Mouse (Mus musculus): ENCODE data around the gene AY074887. TPM values are rescaled to one million over a fixed set of nuclear protein-coding genes. Genes with fewer than 3 reads are reported as not detected.
A peak's percentile ranks its signal among the peaks of the same experiment; 100 is the strongest.

AY074887 gene
- polyA plus RNA-seq, 1 experiment from 2014 or later, result 0.79 TPM

GRCm38 (mm10) chr9:54919946-54920345, 30.9 kb downstream of the AY074887 start:
- Histone ChIP-seq H3K27ac (ENCODE audit: low read length) (no peak overlapping the region), H3K9me3 (replicated peaks; ENCODE audit: control insufficient read depth, low read length) (0 out of 2 replicates have a peak, but pooled peaks cover 6% of the 10 kb centered on the region), H3K4me1 (ENCODE audit: control insufficient read depth, insufficient read depth, low read length) (peaks cover 6% of the 10 kb centered on the region; the same call in 1 of the 2 replicates), H3K36me3 (ENCODE audit: control insufficient read depth, insufficient read depth, low read length) (peaks cover 8% of the 10 kb centered on the region; the same call in 1 of the 2 replicates), H3K27me3 (ENCODE audit: control insufficient read depth, insufficient read depth, low read length) (no peaks in the 10 kb centered on the region), H3K9ac (ENCODE audit: low read length) (no peak overlapping the region), H3K4me3 (replicated peaks; ENCODE audit: low read length) (no peak overlapping the region), H3K4me2 (ENCODE audit: low read depth, low read length) (no peak overlapping the region)
- WGBS, result 62% methylated on average over 4 of the region's 4 CpGs
- no peak for ATAC-seq (ENCODE audit: insufficient read depth, low FRiP score)

DNA sequence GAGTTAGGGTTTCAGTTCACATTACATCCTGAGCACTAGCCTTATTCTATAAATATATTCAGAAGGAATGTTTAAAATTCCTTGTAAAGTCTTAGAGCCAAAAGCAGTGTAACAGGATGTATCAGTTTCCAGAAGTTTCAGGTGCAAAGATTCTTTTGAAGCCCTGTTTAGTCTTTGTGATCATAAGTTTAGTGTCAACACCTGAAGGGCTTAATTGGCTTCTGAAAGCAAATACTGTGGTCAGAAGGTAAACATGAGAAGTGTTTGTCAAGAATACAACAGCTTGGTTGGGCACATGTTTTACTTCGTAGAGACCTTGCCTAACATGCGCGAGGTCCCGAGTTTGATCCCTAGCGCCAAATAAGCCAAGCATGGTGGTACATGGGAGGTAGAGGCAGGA, 32.0 kb downstream of the AY074887 start:
- Histone ChIP-seq H3K4me1 (ENCODE audit: control insufficient read depth, insufficient read depth, low read length) (peaks cover 6% of the 10 kb centered on the region; the same call in 1 of the 2 replicates), H3K4me3 (replicated peaks; ENCODE audit: low read length) (no peak overlapping the region), H3K9ac (ENCODE audit: low read length) (no peak overlapping the region)

GRCm38 (mm10) chr9:54918191-54918590, 32.6 kb downstream of the AY074887 start:
- no peak overlapping the region for H3K27ac ChIP-seq (ENCODE audit: low read length)
- no peak overlapping the region for H3K9ac ChIP-seq (ENCODE audit: low read length)
- H3K4me1 ChIP-seq (ENCODE audit: control insufficient read depth, insufficient read depth, low read length), result peaks cover 6% of the 10 kb centered on the region; the same call in 1 of the 2 replicates
- peak overlapping the region; percentile 75 for H3K4me2 ChIP-seq (ENCODE audit: low read depth, low read length)
- ATAC-seq (ENCODE audit: insufficient read depth, low FRiP score), result no peak
- no peak overlapping the region; the same call in 1 of the 2 replicates for H3K4me3 ChIP-seq (replicated peaks; ENCODE audit: low read length)
- H3K27me3 ChIP-seq (ENCODE audit: control insufficient read depth, insufficient read depth, low read length), result no peaks in the 10 kb centered on the region
- 68% methylated on average over 2 of the region's 2 CpGs for WGBS
- 0 out of 2 replicates have a peak, but pooled peaks cover 6% of the 10 kb centered on the region for H3K9me3 ChIP-seq (replicated peaks; ENCODE audit: control insufficient read depth, low read length)
- H3K36me3 ChIP-seq (ENCODE audit: control insufficient read depth, insufficient read depth, low read length), result peaks cover 8% of the 10 kb centered on the region; the same call in 1 of the 2 replicates

More for the DNA sequence above, 32.0 kb downstream of the AY074887 start:
- Histone ChIP-seq H3K4me2 (ENCODE audit: low read depth, low read length) (no peak overlapping the region), H3K27ac (ENCODE audit: low read length) (no peak overlapping the region), H3K27me3 (ENCODE audit: control insufficient read depth, insufficient read depth, low read length) (no peaks in the 10 kb centered on the region), H3K9me3 (replicated peaks; ENCODE audit: control insufficient read depth, low read length) (0 out of 2 replicates have a peak, but pooled peaks cover 6% of the 10 kb centered on the region), H3K36me3 (ENCODE audit: control insufficient read depth, insufficient read depth, low read length) (peaks cover 8% of the 10 kb centered on the region; the same call in 1 of the 2 replicates)
- 59% methylated on average over 5 of the region's 5 CpGs for WGBS
- ATAC-seq (ENCODE audit: insufficient read depth, low FRiP score), result no peak

GRCm38 (mm10) chr9:54917010-54917677, 33.7 kb downstream of the AY074887 start, which contains the start of gene Hykk:
Gene Hykk, plus strand, starts transcription at chr9:54917283.
- Histone ChIP-seq H3K36me3 (ENCODE audit: control insufficient read depth, insufficient read depth, low read length) (0 out of 2 replicates have a peak, but pooled peaks cover 3% of the 10 kb centered on the region), H3K27me3 (ENCODE audit: control insufficient read depth, insufficient read depth, low read length) (no peaks in the 10 kb centered on the region), H3K4me3 (replicated peaks; ENCODE audit: low read length) (peak within 1 kb of the TSS; percentile 59), H3K4me2 (ENCODE audit: low read depth, low read length) (peak within 1 kb of the TSS; percentile 75), H3K27ac (ENCODE audit: low read length) (peak within 1 kb of the TSS; percentile 5), H3K9me3 (replicated peaks; ENCODE audit: control insufficient read depth, low read length) (0 out of 2 replicates have a peak, but pooled peaks cover 6% of the 10 kb centered on the region), H3K4me1 (ENCODE audit: control insufficient read depth, insufficient read depth, low read length) (peaks cover 6% of the 10 kb centered on the region; the same call in 1 of the 2 replicates), H3K9ac (ENCODE audit: low read length) (peak within 1 kb of the TSS; percentile 77)
- WGBS, result under 1% methylated on average over 34 of the region's 34 CpGs
- peak; percentile 98 for ATAC-seq (ENCODE audit: insufficient read depth, low FRiP score)

GRCm38 (mm10) chr9:54916401-54916800, 34.4 kb downstream of the AY074887 start:
- H3K4me3 ChIP-seq (replicated peaks; ENCODE audit: low read length), result peak overlapping the region; percentile 59
- H3K9ac ChIP-seq (ENCODE audit: low read length), result no peak overlapping the region
- 67% methylated on average over 8 of the region's 8 CpGs for WGBS
- no peaks in the 10 kb centered on the region for H3K27me3 ChIP-seq (ENCODE audit: control insufficient read depth, insufficient read depth, low read length)
- ATAC-seq (ENCODE audit: insufficient read depth, low FRiP score), result no peak
- H3K27ac ChIP-seq (ENCODE audit: low read length), result no peak overlapping the region
- peak overlapping the region; percentile 75 for H3K4me2 ChIP-seq (ENCODE audit: low read depth, low read length)
- peaks cover 6% of the 10 kb centered on the region; the same call in 1 of the 2 replicates for H3K4me1 ChIP-seq (ENCODE audit: control insufficient read depth, insufficient read depth, low read length)
- 0 out of 2 replicates have a peak, but pooled peaks cover 6% of the 10 kb centered on the region for H3K9me3 ChIP-seq (replicated peaks; ENCODE audit: control insufficient read depth, low read length)
- H3K36me3 ChIP-seq (ENCODE audit: control insufficient read depth, insufficient read depth, low read length), result peaks cover 4% of the 10 kb centered on the region; the same call in 1 of the 2 replicates

DNA sequence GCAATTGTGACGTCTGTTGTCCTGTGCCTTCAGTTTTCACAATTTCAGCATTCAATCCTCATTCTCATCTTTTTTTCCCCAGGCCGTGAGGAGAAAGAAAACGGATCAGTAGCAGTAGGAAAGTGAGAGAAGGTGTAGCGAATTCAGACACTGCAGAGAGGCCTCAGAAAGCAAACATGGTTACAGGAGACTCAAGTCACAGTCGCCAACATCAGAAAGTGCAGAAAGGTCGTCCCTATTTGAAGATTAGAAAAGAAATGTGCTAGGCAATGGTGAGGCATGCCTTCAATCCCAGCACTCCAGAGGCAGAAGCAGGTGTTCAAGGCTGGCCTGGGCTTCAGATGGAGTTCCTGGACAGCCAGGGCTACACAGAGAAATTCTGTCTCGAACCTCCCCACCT, 35.2 kb downstream of the AY074887 start:
- H3K4me2 ChIP-seq (ENCODE audit: low read depth, low read length), result no peak overlapping the region
- ATAC-seq (ENCODE audit: insufficient read depth, low FRiP score), result no peak
- no peaks in the 10 kb centered on the region for H3K27me3 ChIP-seq (ENCODE audit: control insufficient read depth, insufficient read depth, low read length)
- no peak overlapping the region for H3K9ac ChIP-seq (ENCODE audit: low read length)
- no peak overlapping the region for H3K4me3 ChIP-seq (replicated peaks; ENCODE audit: low read length)
- H3K9me3 ChIP-seq (replicated peaks; ENCODE audit: control insufficient read depth, low read length), result 0 out of 2 replicates have a peak, but pooled peaks cover 6% of the 10 kb centered on the region
- peaks cover 6% of the 10 kb centered on the region; the same call in 1 of the 2 replicates for H3K4me1 ChIP-seq (ENCODE audit: control insufficient read depth, insufficient read depth, low read length)
- H3K36me3 ChIP-seq (ENCODE audit: control insufficient read depth, insufficient read depth, low read length), result peaks cover 4% of the 10 kb centered on the region; the same call in 1 of the 2 replicates
- WGBS, result 58% methylated on average over 7 of the region's 7 CpGs
- no peak overlapping the region for H3K27ac ChIP-seq (ENCODE audit: low read length)

- H3K36me3 ChIP-seq (ENCODE audit: control insufficient read depth, insufficient read depth, low read length), result peaks cover 4% of the 10 kb centered on the region
- no peak overlapping the region for H3K27ac ChIP-seq (ENCODE audit: low read length)
- H3K9ac ChIP-seq (ENCODE audit: low read length), result no peak overlapping the region
- H3K4me2 ChIP-seq (ENCODE audit: low read depth, low read length), result no peak overlapping the region
- H3K4me1 ChIP-seq (ENCODE audit: control insufficient read depth, insufficient read depth, low read length), result no peaks in the 10 kb centered on the region
- no peaks in the 10 kb centered on the region for H3K27me3 ChIP-seq (ENCODE audit: control insufficient read depth, insufficient read depth, low read length)
- H3K4me3 ChIP-seq (replicated peaks; ENCODE audit: low read length), result no peak overlapping the region
- no peaks in the 10 kb centered on the region for H3K9me3 ChIP-seq (replicated peaks; ENCODE audit: control insufficient read depth, low read length)
- 59% methylated on average over 5 of the region's 5 CpGs for WGBS
- no peak for ATAC-seq (ENCODE audit: insufficient read depth, low FRiP score)
These were observed 41.4 kb downstream of the AY074887 start for GRCm38 (mm10) chr9:54909446-54909845.
